Mouse (Mus musculus): ENCODE data around the gene Arsb.

Arsb gene

GRCm38 (mm10) chr13:93987611-93988010 lies 216.2 kb downstream of the Arsb start:
- no peak for DNase-seq (ENCODE audit: low read depth)

GRCm38 (mm10) chr13:93989208-93989607 lies 217.8 kb downstream of the Arsb start:
- no peak for DNase-seq (ENCODE audit: low read depth)

- no peak for DNase-seq (ENCODE audit: low read depth)
Observed at GRCm38 (mm10) chr13:93989736-93990611, 218.5 kb downstream of the Arsb start.

- DNase-seq (ENCODE audit: low read depth) = no peak
Observed at GRCm38 (mm10) chr13:93990841-93991240, 219.4 kb downstream of the Arsb start.

GRCm38 (mm10) chr13:93992342-93992882 lies 221.0 kb downstream of the Arsb start:
- DNase-seq (ENCODE audit: low read depth) = no peak
